Mouse (Mus musculus) lung, embryonic 14.5 days (tissue): ENCODE results near the gene Gm27027. TPM values are rescaled to one million over a fixed set of nuclear protein-coding genes. Genes with fewer than 3 reads are reported as not detected.

Source experiments
- ATAC-seq: fragments of 200-750 bp; cut with Nextera tagmentation; 2 replicates; pipeline ENCODE4 v1.8.0; 2017; ENCODE audit warnings: mild to moderate bottlenecking, moderate TSS enrichment, moderate library complexity; ENCODE audit not compliant: insufficient read depth
- DNase-seq: peaks from one replicate; pipeline ENCODE4 v3.0.0-alpha.2; 2015
- H3K27ac ChIP-seq: fragments of 300-500 bp; sonication (generic); 2 replicates; pipeline ENCODE4 v1.5.1; 2014; ENCODE audit warnings: low read depth, mild to moderate bottlenecking, moderate library complexity
- H3K27me3 ChIP-seq: fragments of 300-500 bp; sonication (generic); 2 replicates; pipeline ENCODE4 v1.6.1; 2014; ENCODE audit warnings: low read length, control low read depth; ENCODE audit not compliant: insufficient read depth
- H3K36me3 ChIP-seq: fragments of 300-500 bp; sonication (generic); 2 replicates; pipeline ENCODE4 v1.6.1; 2014; ENCODE audit warnings: control low read depth; ENCODE audit not compliant: insufficient read depth
- H3K4me1 ChIP-seq: fragments of 300-500 bp; sonication (generic); 2 replicates; pipeline ENCODE4 v1.6.1; 2014; ENCODE audit warnings: antibody characterized with exemption, control low read depth; ENCODE audit not compliant: insufficient read depth
- H3K4me2 ChIP-seq: fragments of 300-500 bp; sonication (generic); 2 replicates; pipeline ENCODE4 v1.6.1; 2014; ENCODE audit warnings: mild to moderate bottlenecking
- H3K4me3 ChIP-seq: fragments of 300-500 bp; sonication (generic); 2 replicates; pipeline ENCODE4 v1.5.1; 2014; ENCODE audit warnings: low read depth, low read length
- H3K9ac ChIP-seq: fragments of 300-500 bp; sonication (generic); 2 replicates; pipeline ENCODE4 v1.6.1; 2014
- H3K9me3 ChIP-seq: fragments of 300-500 bp; sonication (generic); 2 replicates; pipeline ENCODE4 v1.6.1; 2016; ENCODE audit warnings: low read depth, low read length, control low read depth
- CTCF ChIP-seq: IDR thresholded peaks from 2 replicates; pipeline ENCODE4 v1.5.1; 2016; ENCODE audit warnings: antibody characterized with exemption, low read depth
- WGBS: fragments of 180-500 bp; shearing (Covaris S2); extraction: QIAGEN DNeasy Blood & Tissue Kit; methylation state at CpG from one replicate; pipeline ENCODE4 v1.1.7; 2014; 5-methylcytosine and 5-hydroxymethylcytosine counted together
- polyA plus RNA-seq: library from polyadenylated mRNA; unstranded; fragments of >200 nt; fragmentation: Nextera tagmentation; extraction: Ambion mirVana; gene quantifications from 2 replicates; pipeline ENCODE4 v1.2.1, GENCODE M21; 2014

The Gm27027 gene
- polyA plus RNA-seq, 1 experiment from 2014 or later: not detected

- H3K27ac ChIP-seq: no peak overlapping the region
- H3K27me3 ChIP-seq: no peaks in the 10 kb centered on the region
- 47% methylated on average over 9 of the region's 9 CpGs for WGBS
- no peaks in the 10 kb centered on the region for H3K36me3 ChIP-seq
- H3K9me3 ChIP-seq: no peaks in the 10 kb centered on the region
- H3K4me3 ChIP-seq: no peak overlapping the region
- peak; percentile 8 for DNase-seq
- H3K4me2 ChIP-seq: no peak overlapping the region
- TF ChIP-seq CTCF: no peak
- H3K9ac ChIP-seq: no peak overlapping the region
- ATAC-seq: no peak
- H3K4me1 ChIP-seq: no peaks in the 10 kb centered on the region
Observed at GRCm38 (mm10) chr2:93907519-93908294, 88.4 kb downstream of the Gm27027 start.

Other genes starting within 250 kb of the Gm27027 start
- 138 and 140 TPM in 2 replicates for gene Ext2, start 173.8 kb downstream of the Gm27027 start, polyA plus RNA-seq
- gene Accs, start 146.4 kb downstream of the Gm27027 start, polyA plus RNA-seq: 10.0 and 11.3 TPM in 2 replicates
- gene Accsl, start 127.2 kb downstream of the Gm27027 start, polyA plus RNA-seq: 0.16 and 0.22 TPM in 2 replicates
- gene Gm13889, start 39.2 kb downstream of the Gm27027 start, polyA plus RNA-seq: 40.7 and 45.3 TPM in 2 replicates
- 69.3 and 74.9 TPM in 2 replicates for gene Alkbh3, start 14.5 kb upstream of the Gm27027 start, polyA plus RNA-seq
- gene Hsd17b12, start 161.6 kb upstream of the Gm27027 start, polyA plus RNA-seq: 127 and 128 TPM in 2 replicates